Mouse (Mus musculus) embryonic fibroblast, embryonic 13.5 days (primary cell): Measurements from ENCODE around the gene Olfr992.

Source experiments
- CTCF ChIP-seq: IDR thresholded peaks from 2 replicates; pipeline ENCODE4 v1.5.1; 2011; ENCODE audit warnings: mild to moderate bottlenecking, control low read depth, low read length, moderate library complexity, borderline replicate concordance; ENCODE audit not compliant: insufficient read depth
- POLR2A ChIP-seq: IDR thresholded peaks from 2 replicates; pipeline ENCODE4 v1.6.1; 2011; ENCODE audit warnings: low read depth, mild to moderate bottlenecking, control low read depth, low read length, moderate library complexity

DNA sequence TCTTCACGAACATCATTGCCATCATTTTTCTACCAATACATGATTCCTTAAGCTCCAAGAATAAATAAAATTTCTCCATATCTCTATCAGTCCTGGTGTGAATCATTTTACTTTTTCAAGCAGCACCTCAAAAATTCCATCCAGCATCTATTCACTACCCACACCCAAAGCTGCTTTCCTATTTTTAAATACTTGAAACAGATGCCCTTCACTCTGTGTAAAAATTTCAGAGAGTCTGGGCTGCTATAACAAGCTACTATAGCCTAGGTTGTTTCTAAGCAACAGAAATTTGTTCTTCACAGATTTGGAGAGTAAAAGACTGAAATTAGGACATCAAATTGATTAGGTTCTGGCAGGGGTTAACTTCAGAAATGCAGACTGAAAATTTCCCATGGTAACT lies 16.6 kb upstream of the Olfr992 start:
- TF ChIP-seq CTCF (no peak), POLR2A (no peak)
